Mouse (Mus musculus): Measurements from ENCODE around the gene Ces2a.

The Ces2a gene

GRCm38 (mm10) chr8:104733753-104734152 is at the start of gene Ces2a:
Gene Ces2a, plus strand, starts transcription at chr8:104734003.
- DNase-seq (ENCODE audit: low spot score in 2 of 2), result no peak

GRCm38 (mm10) chr8:104688433-104688832 is 45.4 kb upstream of the Ces2a start:
- no peak for DNase-seq (ENCODE audit: low spot score in 2 of 2)

GRCm38 (mm10) chr8:104698556-104698955 is 35.2 kb upstream of the Ces2a start:
- no peak for DNase-seq (ENCODE audit: low spot score in 2 of 2)

- no peak for DNase-seq (ENCODE audit: low spot score in 2 of 2)
Observed at GRCm38 (mm10) chr8:104701900-104702299, 31.9 kb upstream of the Ces2a start.

- DNase-seq (ENCODE audit: low spot score in 2 of 2), result no peak
Observed at GRCm38 (mm10) chr8:104721166-104721565, 12.6 kb upstream of the Ces2a start.

- DNase-seq (ENCODE audit: low spot score in 2 of 2), result no peak
Observed at GRCm38 (mm10) chr8:104731451-104731850, 2.4 kb upstream of the Ces2a start.

GRCm38 (mm10) chr8:104731969-104732368 is 1.8 kb upstream of the Ces2a start:
- DNase-seq (ENCODE audit: low spot score in 2 of 2), result no peak

- DNase-seq (ENCODE audit: low spot score in 2 of 2), result no peak
Observed at GRCm38 (mm10) chr8:104742039-104742438, 8.2 kb downstream of the Ces2a start.

- DNase-seq (ENCODE audit: low spot score in 2 of 2), result no peak
Observed at GRCm38 (mm10) chr8:104743410-104743809, 9.6 kb downstream of the Ces2a start.

- DNase-seq (ENCODE audit: low spot score in 2 of 2), result no peak
Observed at GRCm38 (mm10) chr8:104752818-104753217, 19.0 kb downstream of the Ces2a start.

GRCm38 (mm10) chr8:104757621-104758020 is 23.8 kb downstream of the Ces2a start:
- DNase-seq (ENCODE audit: low spot score in 2 of 2), result no peak

- no peak for DNase-seq (ENCODE audit: low spot score in 2 of 2)
Observed at GRCm38 (mm10) chr8:104758209-104758608, 24.4 kb downstream of the Ces2a start.

- DNase-seq (ENCODE audit: low spot score in 2 of 2), result no peak
Observed at GRCm38 (mm10) chr8:104761126-104761525, 27.3 kb downstream of the Ces2a start.

- DNase-seq (ENCODE audit: low spot score in 2 of 2), result no peak
Observed at GRCm38 (mm10) chr8:104766485-104766884, 32.7 kb downstream of the Ces2a start.

GRCm38 (mm10) chr8:104770365-104770764 is 36.6 kb downstream of the Ces2a start:
- no peak for DNase-seq (ENCODE audit: low spot score in 2 of 2)

- DNase-seq (ENCODE audit: low spot score in 2 of 2), result no peak
Observed at GRCm38 (mm10) chr8:104787049-104787448, 53.2 kb downstream of the Ces2a start.

GRCm38 (mm10) chr8:104788929-104789328 is 55.1 kb downstream of the Ces2a start:
- DNase-seq (ENCODE audit: low spot score in 2 of 2), result no peak

- no peak for DNase-seq (ENCODE audit: low spot score in 2 of 2)
Observed at GRCm38 (mm10) chr8:104789886-104790680, 56.3 kb downstream of the Ces2a start.

Data from frontal cortex, postnatal 10 days (tissue).